Mouse (Mus musculus) ES-E14 (cell line): Measurements from ENCODE around the gene Gm14180.
"Not testable (repeated sequence)": the region's sequence is repeated elsewhere in the genome, so short reads cannot be mapped to it uniquely, and the experiment has no call there.

Experiments
- HCFC1 ChIP-seq: IDR thresholded peaks from 2 replicates; pipeline ENCODE4 v1.6.1; 2012; ENCODE audit warnings: low read length, inconsistent platforms, borderline replicate concordance; ENCODE audit not compliant: insufficient read depth
- MAFK ChIP-seq: IDR thresholded peaks from 2 replicates; pipeline ENCODE4 v1.6.1; 2014; ENCODE audit warnings: mild to moderate bottlenecking, low read depth, low read length, inconsistent platforms; ENCODE audit not compliant: insufficient read depth
- ZNF384 ChIP-seq: IDR thresholded peaks from 2 replicates; pipeline ENCODE4 v1.6.1; 2012; ENCODE audit warnings: low read depth, low read length, inconsistent platforms

GRCm38 (mm10) chr11:99685235-99685634, 48.9 kb downstream of the Gm14180 start:
- TF ChIP-seq HCFC1, ZNF384, MAFK: not testable (repeated sequence)
